Mouse (Mus musculus): Measurements from ENCODE around the gene Mill2.

Mill2 gene

GRCm38 (mm10) chr7:18875372-18875771, 35.6 kb downstream of the Mill2 start:
- DNase-seq (ENCODE audit: low spot score): no peak

GRCm38 (mm10) chr7:18878691-18879090, 38.9 kb downstream of the Mill2 start:
- DNase-seq (ENCODE audit: low spot score): no peak

- peak; percentile 67 for DNase-seq (ENCODE audit: low spot score)
Observed at GRCm38 (mm10) chr7:18883991-18884744, 44.4 kb downstream of the Mill2 start.

- no peak for DNase-seq (ENCODE audit: low spot score)
Observed at GRCm38 (mm10) chr7:18884745-18885422, 45.1 kb downstream of the Mill2 start.

- no peak for DNase-seq (ENCODE audit: low spot score)
Observed at GRCm38 (mm10) chr7:18886963-18887362, 47.2 kb downstream of the Mill2 start.

- no peak for DNase-seq (ENCODE audit: low spot score)
Observed at GRCm38 (mm10) chr7:18890848-18891247, 51.1 kb downstream of the Mill2 start.

- DNase-seq (ENCODE audit: low spot score): peak; percentile 88
Observed at GRCm38 (mm10) chr7:18891872-18892599, 52.3 kb downstream of the Mill2 start.

GRCm38 (mm10) chr7:18893009-18893408, 53.2 kb downstream of the Mill2 start:
- DNase-seq (ENCODE audit: low spot score): no peak

- peak; percentile 65 for DNase-seq (ENCODE audit: low spot score)
Observed at GRCm38 (mm10) chr7:18893651-18894430, 54.1 kb downstream of the Mill2 start.

GRCm38 (mm10) chr7:18896536-18896935, 56.8 kb downstream of the Mill2 start:
- DNase-seq (ENCODE audit: low spot score): no peak

- DNase-seq (ENCODE audit: low spot score): no peak
Observed at GRCm38 (mm10) chr7:18900513-18900912, 60.7 kb downstream of the Mill2 start.

GRCm38 (mm10) chr7:18902486-18902885, 62.7 kb downstream of the Mill2 start:
- DNase-seq (ENCODE audit: low spot score): no peak

- no peak for DNase-seq (ENCODE audit: low spot score)
Observed at GRCm38 (mm10) chr7:18904971-18905370, 65.2 kb downstream of the Mill2 start.

GRCm38 (mm10) chr7:18909797-18910196, 70.0 kb downstream of the Mill2 start:
- DNase-seq (ENCODE audit: low spot score): no peak

GRCm38 (mm10) chr7:18910241-18910831, 70.6 kb downstream of the Mill2 start, which contains the start of gene Ccdc61:
TSS of gene Ccdc61 (minus strand) at chr7:18910415.
- peak; percentile 99 for DNase-seq (ENCODE audit: low spot score)

Measured in lung, postnatal 25 days (tissue).